Mouse (Mus musculus) small intestine, adult 2 months (tissue): Measurements from ENCODE around the gene Efnb2.

Experiments used
- CTCF ChIP-seq: fragments of 200-500 bp; IDR thresholded peaks from 2 replicates; pipeline ENCODE4 v1.5.1; 2012; ENCODE audit warnings: low read depth, mild to moderate bottlenecking, control low read depth, inconsistent platforms, low read length, moderate library complexity, mixed read lengths; ENCODE audit not compliant: insufficient replicate concordance, insufficient read length; ENCODE audit errors: extremely low read depth
- POLR2A ChIP-seq: fragments of 200-500 bp; IDR thresholded peaks from 2 replicates; pipeline ENCODE4 v1.6.1; 2012; ENCODE audit warnings: low read depth, mild to moderate bottlenecking, control low read depth, inconsistent platforms, low read length, moderate library complexity

- TF ChIP-seq POLR2A: no peak
- TF ChIP-seq CTCF: no peak
Observed at GRCm38 (mm10) chr8:8621236-8621917, 39.7 kb downstream of the Efnb2 start.
